Mouse (Mus musculus) embryonic facial prominence, embryonic 11.5 days (tissue): ENCODE measurements at regions not wholly inside any gene's neighbourhood (a gene's known extent, or its start where the extent isn't known, plus 50 kb on each side); places are given as distances from the start of the nearest gene placed in this dataset.

ENCODE experiments used
- ATAC-seq: fragments of 200-750 bp; cut with Nextera tagmentation; replicated peaks from 2 replicates; pipeline ENCODE4 v1.8.0; 2017; ENCODE audit warnings: low read depth; ENCODE audit not compliant: insufficient number of reproducible peaks, low FRiP score, low TSS enrichment
- DNase-seq: peaks from one replicate; pipeline ENCODE4 v3.0.0-alpha.2; 2015; ENCODE audit warnings: low spot score
- H3K27ac ChIP-seq: fragments of 300-500 bp; sonication (generic); replicated peaks from 2 replicates; pipeline ENCODE4 v1.5.1; 2014; ENCODE audit warnings: mild to moderate bottlenecking, low read depth, low read length, control low read depth
- H3K27me3 ChIP-seq: fragments of 300-500 bp; sonication (generic); 2 replicates; pipeline ENCODE4 v1.6.1; 2014; ENCODE audit warnings: mild to moderate bottlenecking, low read length, moderate library complexity, mixed read lengths; ENCODE audit not compliant: control insufficient read depth, insufficient read depth
- H3K36me3 ChIP-seq: fragments of 300-500 bp; sonication (generic); replicated peaks from 2 replicates; pipeline ENCODE4 v1.6.1; 2014; ENCODE audit warnings: low read depth, mild to moderate bottlenecking, low read length, moderate library complexity, mixed read lengths; ENCODE audit not compliant: control insufficient read depth, insufficient read depth
- H3K4me1 ChIP-seq: fragments of 300-500 bp; sonication (generic); 2 replicates; pipeline ENCODE4 v1.6.1; 2014; ENCODE audit warnings: low read length, mixed read lengths; ENCODE audit not compliant: control insufficient read depth, insufficient read depth
- H3K4me2 ChIP-seq: fragments of 300-500 bp; sonication (generic); 2 replicates; pipeline ENCODE4 v1.6.1; 2014; ENCODE audit warnings: low read depth, mild to moderate bottlenecking, control low read depth, low read length, moderate library complexity
- H3K4me3 ChIP-seq: fragments of 300-500 bp; sonication (generic); 2 replicates; pipeline ENCODE4 v1.5.1; 2014; ENCODE audit warnings: low read depth, low read length, control low read depth
- H3K9ac ChIP-seq: fragments of 300-500 bp; sonication (generic); replicated peaks from 2 replicates; pipeline ENCODE4 v1.6.1; 2014; ENCODE audit warnings: mild to moderate bottlenecking, control low read depth, low read length
- H3K9me3 ChIP-seq: fragments of 300-500 bp; sonication (generic); replicated peaks from 2 replicates; pipeline ENCODE4 v1.6.1; 2016; ENCODE audit warnings: mild to moderate bottlenecking, low read length, inconsistent platforms, mixed read lengths; ENCODE audit not compliant: control insufficient read depth
- WGBS: fragments of 180-500 bp; shearing (Covaris S2); extraction: QIAGEN DNeasy Blood & Tissue Kit; methylation state at CpG from one replicate; pipeline ENCODE4 v1.1.7; 2014; 5-methylcytosine and 5-hydroxymethylcytosine counted together

DNA sequence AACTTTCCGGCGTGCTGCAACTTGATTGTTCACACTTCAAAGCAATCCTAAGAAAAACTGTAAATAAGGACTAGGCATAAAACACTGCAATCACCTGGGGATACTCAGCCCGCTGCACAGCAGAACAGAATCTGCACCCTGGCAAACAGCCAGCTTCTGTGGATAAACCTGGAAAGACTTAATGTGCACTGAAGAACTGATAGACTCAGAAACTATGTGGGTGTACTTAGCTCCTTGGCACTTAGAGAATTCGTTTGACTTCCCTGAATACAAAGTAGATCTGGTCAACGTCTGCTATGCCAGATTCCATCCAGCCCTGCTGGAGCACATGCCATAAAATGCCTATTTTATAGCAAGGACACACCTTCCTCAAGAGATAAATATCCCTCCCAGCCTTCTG, 266.9 kb downstream of the Mdfic start:
- ATAC-seq (no peak), DNase-seq (peak; percentile 3)
- H3K9ac ChIP-seq, result no peak overlapping the region
- no peak overlapping the region for H3K4me2 ChIP-seq
- no peaks in the 10 kb centered on the region for H3K27me3 ChIP-seq
- H3K27ac ChIP-seq, result no peak overlapping the region
- 55% methylated on average over 5 of the region's 5 CpGs for WGBS
- H3K4me3 ChIP-seq, result no peak overlapping the region
- H3K4me1 ChIP-seq, result no peaks in the 10 kb centered on the region
- no peaks in the 10 kb centered on the region for H3K9me3 ChIP-seq
- no peaks in the 10 kb centered on the region for H3K36me3 ChIP-seq
